Mouse (Mus musculus): ENCODE measurements around the gene Tbl1xr1. TPM values are rescaled to one million over a fixed set of nuclear protein-coding genes. Genes with fewer than 3 reads are reported as not detected.

The Tbl1xr1 gene
- total RNA-seq, 2 experiments from 2014 or later, result 128 to 139 TPM

DNA sequence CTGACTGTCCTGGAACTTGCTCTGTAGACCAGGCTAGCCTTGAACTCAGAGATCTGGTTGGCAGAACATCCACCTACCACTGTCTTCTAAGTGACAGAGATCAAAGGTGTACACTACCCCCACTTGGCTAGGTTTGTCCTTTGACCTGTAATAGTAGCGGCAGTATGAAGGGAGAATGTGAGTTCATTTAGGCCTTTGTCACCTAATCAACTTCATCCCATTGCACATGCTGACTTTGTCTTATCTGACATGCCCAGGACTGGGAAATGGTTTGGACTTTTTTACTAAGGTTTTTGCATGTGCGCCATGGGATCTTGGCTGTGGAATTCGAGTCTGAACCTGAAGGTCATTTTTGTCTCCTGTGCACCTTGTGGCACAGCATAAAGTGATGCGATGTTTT is 6.4 kb downstream of the Tbl1xr1 start:
- intact Hi-C loops (cut with DNase I), result no loop called here

DNA sequence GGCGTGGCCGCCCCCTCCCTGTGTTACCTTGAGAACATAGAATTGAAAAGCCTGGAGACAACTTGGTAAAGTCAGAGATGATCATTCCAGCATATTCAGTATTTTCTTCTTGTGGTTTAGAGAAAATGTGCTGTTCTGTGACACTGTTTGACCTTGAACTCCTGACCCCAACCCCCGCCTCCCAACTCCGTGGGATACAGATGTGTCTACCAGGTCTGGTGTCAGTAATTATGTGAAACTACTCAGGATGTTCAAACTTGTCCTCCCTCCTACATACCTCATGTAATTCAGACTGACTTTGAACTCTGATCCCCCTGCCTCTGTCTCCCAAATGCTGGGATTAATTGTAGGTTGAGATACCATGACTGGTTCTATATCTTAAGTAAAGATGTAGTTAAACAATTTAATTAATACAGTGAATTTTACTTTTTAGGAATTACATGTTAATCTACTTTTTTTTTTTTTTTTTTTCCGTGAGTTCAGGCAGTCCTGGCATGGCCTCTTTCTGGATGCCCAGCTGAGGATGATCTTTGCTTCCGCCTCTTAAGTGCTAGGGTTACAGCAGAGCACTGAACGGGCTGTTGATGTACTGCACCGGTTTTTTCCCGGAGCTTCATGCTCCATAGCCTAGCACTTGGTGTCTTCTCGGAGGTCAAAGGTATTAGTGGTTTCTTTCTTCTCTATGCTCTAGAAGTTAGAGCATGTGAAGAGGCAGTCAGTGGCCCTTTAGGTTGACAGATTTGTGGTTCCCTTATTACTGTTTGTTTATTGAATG is 8.0 kb downstream of the Tbl1xr1 start:
- intact Hi-C loops (cut with DNase I), result no loop called here
- no peak for DNase-seq (ENCODE audit: low spot score in 2 of 2)

More for the DNA sequence above, 6.4 kb downstream of the Tbl1xr1 start:
- DNase-seq (ENCODE audit: low spot score in 2 of 2), result no peak

GRCm38 (mm10) chr3:22089825-22090224 is 13.4 kb downstream of the Tbl1xr1 start:
- intact Hi-C loops (cut with DNase I), result no loop called here
- DNase-seq (ENCODE audit: low spot score in 2 of 2), result no peak

DNA sequence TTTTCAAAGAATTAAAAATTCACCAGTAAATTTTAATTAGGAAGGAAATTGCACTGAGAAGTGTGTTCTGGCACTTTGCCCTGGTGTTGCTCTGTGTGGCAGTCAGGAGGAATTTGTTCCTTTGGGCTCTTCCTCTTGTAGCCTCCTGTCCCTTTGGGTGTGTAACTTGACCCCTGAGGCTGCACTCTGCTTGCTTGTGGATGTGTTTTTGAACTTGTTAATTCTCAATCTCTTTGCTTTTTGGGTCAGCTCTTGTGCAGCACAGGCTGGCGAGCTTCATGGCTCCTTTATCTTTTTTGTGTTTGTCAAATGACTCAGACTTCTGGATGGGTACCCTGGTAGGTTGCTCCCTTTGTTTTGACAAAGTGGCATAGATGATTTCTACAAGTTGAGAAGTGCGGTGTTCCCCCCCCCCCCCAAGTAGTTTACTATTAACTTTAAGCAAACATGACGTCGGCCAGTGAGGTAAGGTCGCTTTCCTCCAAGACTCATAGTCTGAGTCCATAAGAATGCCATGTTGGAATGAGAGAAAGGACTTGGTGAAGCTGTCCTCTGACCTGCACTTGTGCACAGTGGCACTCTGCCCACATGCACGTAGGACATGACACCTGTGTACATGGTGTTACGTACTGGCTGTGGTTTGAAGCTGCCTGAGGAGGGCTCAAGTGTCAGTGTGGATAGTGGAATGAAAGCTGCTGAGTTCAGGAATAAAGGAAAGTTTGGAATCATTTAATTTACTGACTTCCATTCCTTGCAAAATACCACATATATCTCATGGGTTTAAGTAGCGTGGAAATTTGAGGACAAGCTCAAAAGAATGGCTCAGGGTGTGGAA is 14.2 kb downstream of the Tbl1xr1 start:
- intact Hi-C loops (cut with DNase I), result no loop called here
- DNase-seq (ENCODE audit: low spot score in 2 of 2), result no peak

GRCm38 (mm10) chr3:22091266-22091550 is 14.8 kb downstream of the Tbl1xr1 start:
- no peak for DNase-seq (ENCODE audit: low spot score in 2 of 2)
- intact Hi-C loops (cut with DNase I), result no loop called here

DNA sequence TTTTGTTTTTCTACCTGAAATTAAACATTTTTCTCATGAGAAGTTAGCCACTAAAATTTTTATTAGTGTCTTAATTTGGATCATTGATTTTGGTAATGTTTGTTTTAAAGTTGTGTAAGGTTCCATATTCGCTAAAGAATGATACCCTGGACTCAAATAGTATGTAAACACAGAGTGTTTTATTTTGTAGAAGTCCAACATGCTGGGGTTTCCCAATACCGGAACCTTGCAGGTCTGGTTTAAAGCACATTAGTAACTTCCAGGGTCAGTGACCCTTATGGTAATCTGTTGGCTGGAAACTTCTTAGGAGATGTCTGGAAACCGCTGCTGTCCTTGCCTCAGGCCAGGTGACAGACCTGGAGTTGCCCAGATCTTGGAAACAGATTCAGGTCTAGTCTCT is 15.2 kb downstream of the Tbl1xr1 start:
- intact Hi-C loops (cut with DNase I), result no loop called here
- no peak for DNase-seq (ENCODE audit: low spot score in 2 of 2)

DNA sequence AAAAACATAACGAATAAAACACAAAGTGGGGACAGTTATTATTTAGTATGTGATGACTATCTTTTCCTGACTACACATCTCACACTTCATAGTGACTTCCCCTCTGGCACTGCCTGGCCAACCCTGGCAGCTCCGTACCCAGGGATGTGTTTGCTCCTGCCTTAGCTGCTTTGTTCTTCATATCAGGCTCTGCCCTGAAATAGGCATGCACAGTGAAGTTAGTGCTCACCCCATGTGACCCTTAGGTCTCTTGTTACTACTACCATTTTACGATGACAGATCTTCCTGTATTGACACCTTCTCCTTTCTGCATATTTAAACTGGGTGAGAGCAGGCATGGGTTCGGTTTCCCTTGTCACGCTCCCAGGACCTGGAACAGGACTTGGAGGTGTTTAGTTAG is 16.3 kb downstream of the Tbl1xr1 start:
- no peak for DNase-seq (ENCODE audit: low spot score in 2 of 2)
- intact Hi-C loops (cut with DNase I), result no loop called here

- no peak for DNase-seq (ENCODE audit: low spot score in 2 of 2)
- intact Hi-C loops (cut with DNase I), result no loop called here
These were observed 27.6 kb downstream of the Tbl1xr1 start for GRCm38 (mm10) chr3:22103986-22104515.

- intact Hi-C loops (cut with DNase I), result no loop called here
- no peak for DNase-seq (ENCODE audit: low spot score in 2 of 2)
These were observed 29.0 kb downstream of the Tbl1xr1 start for GRCm38 (mm10) chr3:22105471-22105870.

- intact Hi-C loops (cut with DNase I), result no loop called here
- DNase-seq (ENCODE audit: low spot score in 2 of 2), result no peak
These were observed 31.6 kb downstream of the Tbl1xr1 start for GRCm38 (mm10) chr3:22108013-22108412.

DNA sequence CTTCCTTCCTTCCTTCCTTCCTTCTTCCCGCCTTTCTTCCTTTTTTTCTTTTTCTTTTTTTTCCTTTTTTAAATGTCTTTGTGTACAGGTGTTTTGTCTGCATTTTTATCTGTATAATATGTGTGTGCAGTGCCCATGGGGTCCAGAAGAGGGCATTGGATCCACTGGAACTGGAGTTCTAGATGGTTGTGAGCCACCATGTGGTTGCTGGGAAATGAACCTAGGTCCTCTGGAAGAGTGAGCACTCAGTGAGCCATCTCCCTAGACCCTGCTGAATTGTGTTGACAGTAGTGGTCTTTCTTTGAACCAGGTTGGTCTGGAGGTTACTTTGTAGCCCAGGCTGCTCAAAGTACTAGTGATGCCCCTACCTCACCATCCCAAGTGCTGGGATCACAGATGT is 33.2 kb downstream of the Tbl1xr1 start:
- intact Hi-C loops (cut with DNase I), result no loop called here
- no peak for DNase-seq (ENCODE audit: low spot score in 2 of 2)

GRCm38 (mm10) chr3:22113773-22114172 is 37.3 kb downstream of the Tbl1xr1 start:
- intact Hi-C loops (cut with DNase I), result no loop called here
- DNase-seq (ENCODE audit: low spot score in 2 of 2), result no peak

- intact Hi-C loops (cut with DNase I), result no loop called here
- no peak for DNase-seq (ENCODE audit: low spot score in 2 of 2)
These were observed 38.8 kb downstream of the Tbl1xr1 start for GRCm38 (mm10) chr3:22115221-22115620.

GRCm38 (mm10) chr3:22115678-22116077 is 39.2 kb downstream of the Tbl1xr1 start:
- intact Hi-C loops (cut with DNase I), result no loop called here

GRCm38 (mm10) chr3:22116188-22116587 is 39.7 kb downstream of the Tbl1xr1 start:
- no peak for DNase-seq (ENCODE audit: low spot score in 2 of 2)
- intact Hi-C loops (cut with DNase I), result no loop called here

More at GRCm38 (mm10) chr3:22115678-22116077, 39.2 kb downstream of the Tbl1xr1 start:
- DNase-seq (ENCODE audit: low spot score in 2 of 2), result no peak

DNA sequence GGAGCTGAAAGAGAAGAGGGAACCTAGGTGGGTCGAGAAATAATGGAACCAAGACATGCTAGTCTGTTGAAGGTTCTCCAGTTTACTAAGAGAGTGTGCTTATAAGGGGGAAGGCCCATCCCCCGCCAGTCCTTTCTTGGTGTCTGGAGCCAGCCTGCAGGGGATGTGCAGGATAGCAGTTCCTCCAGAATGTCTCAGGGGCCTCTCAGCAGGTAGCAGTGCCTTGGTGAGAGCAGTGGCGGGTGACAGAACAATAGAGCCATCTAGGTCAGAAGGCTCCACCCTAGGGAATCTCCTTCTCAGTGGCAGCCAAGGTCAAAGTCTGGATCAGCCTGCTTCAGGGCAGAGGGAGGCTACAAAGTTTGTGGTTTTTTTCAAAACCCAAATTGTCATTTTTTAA is 45.3 kb downstream of the Tbl1xr1 start:
- no peak for DNase-seq (ENCODE audit: low spot score in 2 of 2)
- intact Hi-C loops (cut with DNase I), result no loop called here

GRCm38 (mm10) chr3:22123145-22123544 is 46.7 kb downstream of the Tbl1xr1 start:
- intact Hi-C loops (cut with DNase I), result no loop called here
- DNase-seq (ENCODE audit: low spot score in 2 of 2), result no peak

- intact Hi-C loops (cut with DNase I), result no loop called here
- no peak for DNase-seq (ENCODE audit: low spot score in 2 of 2)
These were observed 49.9 kb downstream of the Tbl1xr1 start for GRCm38 (mm10) chr3:22126251-22126826.

DNA sequence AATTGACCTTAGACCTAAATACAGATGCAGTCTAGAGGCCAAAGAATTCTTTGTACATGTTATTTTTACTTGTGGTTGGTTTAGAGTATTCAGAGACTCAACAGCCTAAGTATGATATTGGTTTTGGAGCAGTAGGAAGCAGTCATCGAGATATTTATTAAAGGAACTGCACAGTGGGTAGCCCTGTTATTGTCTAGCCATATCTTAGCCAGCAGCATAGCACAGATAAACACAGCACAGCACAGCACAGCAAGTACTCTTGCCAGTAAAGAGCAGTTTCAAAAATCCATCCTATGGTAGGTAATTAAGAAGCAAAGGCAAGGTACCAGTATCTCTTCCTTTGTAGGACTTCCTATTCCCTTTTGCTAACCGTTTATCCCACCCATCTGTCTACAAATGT is 54.8 kb downstream of the Tbl1xr1 start:
- DNase-seq (ENCODE audit: low spot score in 2 of 2), result no peak
- intact Hi-C loops (cut with DNase I), result no loop called here

- intact Hi-C loops (cut with DNase I), result no loop called here
- DNase-seq (ENCODE audit: low spot score in 2 of 2), result no peak
These were observed 57.2 kb downstream of the Tbl1xr1 start for GRCm38 (mm10) chr3:22133626-22134025.

Data from left cerebral cortex, postnatal 25 days (tissue).